Mouse (Mus musculus): ENCODE results near the gene Mdga1. TPM values are rescaled to one million over a fixed set of nuclear protein-coding genes. Genes with fewer than 3 reads are reported as not detected.

The Mdga1 gene
- polyA plus RNA-seq, 1 experiment from 2014 or later: 3.2 TPM

GRCm38 (mm10) chr17:29979020-29979419 lies 9.1 kb upstream of the Mdga1 start:
- 60% methylated on average over 4 of the region's 4 CpGs for WGBS
- Histone ChIP-seq H3K36me3 (no peaks in the 10 kb centered on the region), H3K27ac (no peak overlapping the region), H3K4me2 (replicated peaks) (no peak overlapping the region), H3K4me3 (no peak overlapping the region), H3K9me3 (no peaks in the 10 kb centered on the region), H3K27me3 (peaks cover 6% of the 10 kb centered on the region; the same call in 1 of the 2 replicates), H3K9ac (no peak overlapping the region), H3K4me1 (peaks cover 7% of the 10 kb centered on the region)
- no peak for ATAC-seq (ENCODE audit: low FRiP score, low read depth)

- ATAC-seq (ENCODE audit: low FRiP score, low read depth): peak; percentile 69
- peaks cover 11% of the 10 kb centered on the region for H3K4me1 ChIP-seq
- H3K9me3 ChIP-seq: no peaks in the 10 kb centered on the region
- no peak overlapping the region for H3K9ac ChIP-seq
- no peak overlapping the region for H3K4me2 ChIP-seq (replicated peaks)
- no peaks in the 10 kb centered on the region for H3K36me3 ChIP-seq
- H3K4me3 ChIP-seq: no peak overlapping the region
- H3K27me3 ChIP-seq: peaks cover 5% of the 10 kb centered on the region; the same call in 1 of the 2 replicates
- no peak overlapping the region for H3K27ac ChIP-seq
- WGBS: 3% methylated on average over 8 of the region's 8 CpGs
Measured at GRCm38 (mm10) chr17:29975731-29976130, 5.8 kb upstream of the Mdga1 start.

- WGBS: 88% methylated on average over 7 of the region's 7 CpGs
- peaks cover 5% of the 10 kb centered on the region; the same call in 1 of the 2 replicates for H3K27me3 ChIP-seq
- no peak overlapping the region for H3K4me2 ChIP-seq (replicated peaks)
- H3K36me3 ChIP-seq: no peaks in the 10 kb centered on the region
- H3K4me3 ChIP-seq: no peak overlapping the region
- no peaks in the 10 kb centered on the region for H3K9me3 ChIP-seq
- H3K4me1 ChIP-seq: peaks cover 7% of the 10 kb centered on the region; the same call in 1 of the 2 replicates
- H3K27ac ChIP-seq: no peak overlapping the region
- H3K9ac ChIP-seq: no peak overlapping the region
- no peak for ATAC-seq (ENCODE audit: low FRiP score, low read depth)
Measured at GRCm38 (mm10) chr17:29973226-29973625, 3.3 kb upstream of the Mdga1 start.

- no peak overlapping the region for H3K4me2 ChIP-seq (replicated peaks)
- no peaks in the 10 kb centered on the region for H3K36me3 ChIP-seq
- peaks cover 5% of the 10 kb centered on the region; the same call in 1 of the 2 replicates for H3K27me3 ChIP-seq
- H3K27ac ChIP-seq: no peak overlapping the region
- no peak for ATAC-seq (ENCODE audit: low FRiP score, low read depth)
- no peak overlapping the region for H3K4me3 ChIP-seq
- H3K9me3 ChIP-seq: no peaks in the 10 kb centered on the region
- peaks cover 7% of the 10 kb centered on the region; the same call in 1 of the 2 replicates for H3K4me1 ChIP-seq
- 50% methylated on average over 15 of the region's 15 CpGs for WGBS
- no peak overlapping the region for H3K9ac ChIP-seq
Measured at GRCm38 (mm10) chr17:29971761-29972432, 2.0 kb upstream of the Mdga1 start.

- Histone ChIP-seq H3K4me3 (no peak overlapping the region), H3K36me3 (no peaks in the 10 kb centered on the region), H3K27me3 (peaks cover 33% of the 10 kb centered on the region), H3K4me2 (replicated peaks) (no peak overlapping the region), H3K4me1 (peaks cover 28% of the 10 kb centered on the region), H3K9me3 (no peaks in the 10 kb centered on the region), H3K27ac (no peak overlapping the region), H3K9ac (no peak overlapping the region)
- ATAC-seq (ENCODE audit: low FRiP score, low read depth): no peak
- 9% methylated on average over 5 of the region's 5 CpGs for WGBS
Measured at GRCm38 (mm10) chr17:29965506-29965905, 4.4 kb downstream of the Mdga1 start.

GRCm38 (mm10) chr17:29963730-29964259 lies 6.1 kb downstream of the Mdga1 start:
- peaks cover 5% of the 10 kb centered on the region for H3K9me3 ChIP-seq
- H3K9ac ChIP-seq: peak overlapping the region; percentile 43; the same call in 1 of the 2 replicates
- peak overlapping the region; percentile 54 for H3K4me2 ChIP-seq (replicated peaks)
- no peak overlapping the region for H3K27ac ChIP-seq
- 5% methylated on average over 11 of the region's 11 CpGs for WGBS
- peaks cover 28% of the 10 kb centered on the region for H3K4me1 ChIP-seq
- H3K36me3 ChIP-seq: no peaks in the 10 kb centered on the region
- no peak for ATAC-seq (ENCODE audit: low FRiP score, low read depth)
- peaks cover 33% of the 10 kb centered on the region for H3K27me3 ChIP-seq
- H3K4me3 ChIP-seq: peak overlapping the region; percentile 20

GRCm38 (mm10) chr17:29955880-29956279 lies 14.0 kb downstream of the Mdga1 start:
- 74% methylated on average over 8 of the region's 8 CpGs for WGBS
- Histone ChIP-seq H3K4me2 (replicated peaks) (no peak overlapping the region), H3K27ac (no peak overlapping the region), H3K4me3 (no peak overlapping the region), H3K9me3 (peaks cover 7% of the 10 kb centered on the region), H3K9ac (no peak overlapping the region), H3K4me1 (peaks cover 11% of the 10 kb centered on the region), H3K27me3 (no peaks in the 10 kb centered on the region), H3K36me3 (no peaks in the 10 kb centered on the region)
- no peak for ATAC-seq (ENCODE audit: low FRiP score, low read depth)

- ATAC-seq (ENCODE audit: low FRiP score, low read depth): no peak
- no peak overlapping the region for H3K4me3 ChIP-seq
Measured at GRCm38 (mm10) chr17:29954316-29954715, 15.6 kb downstream of the Mdga1 start.

GRCm38 (mm10) chr17:29951100-29951499 lies 18.8 kb downstream of the Mdga1 start:
- no peak for ATAC-seq (ENCODE audit: low FRiP score, low read depth)
- Histone ChIP-seq H3K4me2 (replicated peaks) (no peak overlapping the region), H3K27ac (no peak overlapping the region), H3K9ac (no peak overlapping the region), H3K9me3 (no peaks in the 10 kb centered on the region), H3K4me1 (peaks cover 16% of the 10 kb centered on the region), H3K27me3 (peaks cover 3% of the 10 kb centered on the region; the same call in 1 of the 2 replicates), H3K4me3 (no peak overlapping the region), H3K36me3 (no peaks in the 10 kb centered on the region)
- 22% methylated on average over 6 of the region's 6 CpGs for WGBS

More at GRCm38 (mm10) chr17:29954316-29954715, 15.6 kb downstream of the Mdga1 start:
- H3K9me3 ChIP-seq: 0 out of 2 replicates have a peak, but pooled peaks cover 3% of the 10 kb centered on the region
- H3K27me3 ChIP-seq: no peaks in the 10 kb centered on the region
- no peak overlapping the region for H3K27ac ChIP-seq
- no peaks in the 10 kb centered on the region for H3K36me3 ChIP-seq
- H3K4me1 ChIP-seq: peaks cover 16% of the 10 kb centered on the region
- 83% methylated on average over 5 of the region's 5 CpGs for WGBS
- H3K4me2 ChIP-seq (replicated peaks): no peak overlapping the region
- no peak overlapping the region for H3K9ac ChIP-seq

GRCm38 (mm10) chr17:29950574-29950973 lies 19.3 kb downstream of the Mdga1 start:
- Histone ChIP-seq H3K4me1 (peaks cover 16% of the 10 kb centered on the region), H3K9me3 (no peaks in the 10 kb centered on the region), H3K4me2 (replicated peaks) (no peak overlapping the region), H3K27me3 (peaks cover 3% of the 10 kb centered on the region; the same call in 1 of the 2 replicates), H3K9ac (no peak overlapping the region), H3K4me3 (no peak overlapping the region), H3K27ac (no peak overlapping the region), H3K36me3 (no peaks in the 10 kb centered on the region)
- no peak for ATAC-seq (ENCODE audit: low FRiP score, low read depth)
- WGBS: 89% methylated on average over 8 of the region's 8 CpGs

- Histone ChIP-seq H3K36me3 (no peaks in the 10 kb centered on the region), H3K27me3 (peaks cover 3% of the 10 kb centered on the region; the same call in 1 of the 2 replicates), H3K4me3 (no peak overlapping the region), H3K9ac (no peak overlapping the region), H3K27ac (no peak overlapping the region), H3K9me3 (no peaks in the 10 kb centered on the region), H3K4me2 (replicated peaks) (no peak overlapping the region), H3K4me1 (peaks cover 16% of the 10 kb centered on the region)
- no peak for ATAC-seq (ENCODE audit: low FRiP score, low read depth)
- WGBS: 46% methylated on average over 5 of the region's 5 CpGs
Measured at GRCm38 (mm10) chr17:29947271-29947714, 22.6 kb downstream of the Mdga1 start.

- WGBS: 81% methylated on average over 11 of the region's 11 CpGs
- Histone ChIP-seq H3K4me3 (no peak overlapping the region), H3K9ac (no peak overlapping the region)
Measured at GRCm38 (mm10) chr17:29944376-29944775, 25.5 kb downstream of the Mdga1 start.

More at GRCm38 (mm10) chr17:29944376-29944775, 25.5 kb downstream of the Mdga1 start:
- Histone ChIP-seq H3K4me2 (replicated peaks) (no peak overlapping the region), H3K4me1 (no peaks in the 10 kb centered on the region), H3K9me3 (no peaks in the 10 kb centered on the region), H3K27me3 (peaks cover 3% of the 10 kb centered on the region; the same call in 1 of the 2 replicates), H3K27ac (no peak overlapping the region), H3K36me3 (no peaks in the 10 kb centered on the region)
- no peak for ATAC-seq (ENCODE audit: low FRiP score, low read depth)
